Mouse (Mus musculus): Measurements from ENCODE around the gene Cryz. TPM values are rescaled to one million over a fixed set of nuclear protein-coding genes. Genes with fewer than 3 reads are reported as not detected.

Gene Cryz
- polyA plus RNA-seq (2015; fragmentation: Nextera tagmentation; extraction: Ambion mirVana): 55.6 and 62.6 TPM in 2 replicates

DNA sequence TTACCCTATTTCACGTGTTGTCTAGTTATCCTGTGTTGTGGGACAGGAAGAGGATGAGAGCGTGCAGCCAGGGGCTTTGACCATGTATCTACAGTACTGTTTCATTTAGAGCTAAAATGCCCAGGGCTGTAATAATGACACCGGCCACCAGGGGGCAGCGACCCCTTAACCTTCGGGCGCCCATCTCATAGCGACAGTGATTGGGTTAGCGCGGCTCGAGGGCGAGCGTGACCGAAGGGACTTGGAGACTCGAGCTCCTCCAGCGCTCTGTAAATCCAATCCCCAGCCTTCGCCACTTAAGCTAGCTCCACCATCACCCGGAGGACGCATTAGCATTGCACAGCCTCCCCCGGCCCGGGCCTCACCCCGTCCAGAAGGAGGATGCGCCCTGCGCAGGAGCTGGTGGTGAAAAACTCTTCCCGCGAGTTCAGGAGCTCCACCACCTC is at the start of gene Cryz:
Gene Cryz (plus strand): TSS at position 224 of the 446 bp plus-strand sequence.
- WGBS: 0% methylated on average over 25 of the region's 25 CpGs
- Histone ChIP-seq H3K4me3 (ENCODE audit: low read depth, low read length) (peak within 1 kb of the TSS; percentile 68), H3K4me2 (replicated peaks; ENCODE audit: low read depth) (peak within 1 kb of the TSS; percentile 83), H3K36me3 (ENCODE audit: control insufficient read depth, insufficient read depth) (peaks cover 15% of the 10 kb centered on the region; the same call in 1 of the 2 replicates), H3K27ac (ENCODE audit: low read depth, low read length) (peak within 1 kb of the TSS; percentile 97), H3K27me3 (replicated peaks; ENCODE audit: control insufficient read depth, insufficient read depth, low read length) (no peaks in the 10 kb centered on the region), H3K9me3 (ENCODE audit: control insufficient read depth) (no peaks in the 10 kb centered on the region), H3K9ac (ENCODE audit: low read depth, low read length) (peak within 1 kb of the TSS; percentile 66), H3K4me1 (replicated peaks; ENCODE audit: control insufficient read depth, insufficient read depth, low read length) (no peaks in the 10 kb centered on the region)
- peak; percentile 94 for TF ChIP-seq CTCF (IDR thresholded peaks at IDR 0.05; ENCODE audit: low read depth)
- ATAC-seq: peak; percentile 86

DNA sequence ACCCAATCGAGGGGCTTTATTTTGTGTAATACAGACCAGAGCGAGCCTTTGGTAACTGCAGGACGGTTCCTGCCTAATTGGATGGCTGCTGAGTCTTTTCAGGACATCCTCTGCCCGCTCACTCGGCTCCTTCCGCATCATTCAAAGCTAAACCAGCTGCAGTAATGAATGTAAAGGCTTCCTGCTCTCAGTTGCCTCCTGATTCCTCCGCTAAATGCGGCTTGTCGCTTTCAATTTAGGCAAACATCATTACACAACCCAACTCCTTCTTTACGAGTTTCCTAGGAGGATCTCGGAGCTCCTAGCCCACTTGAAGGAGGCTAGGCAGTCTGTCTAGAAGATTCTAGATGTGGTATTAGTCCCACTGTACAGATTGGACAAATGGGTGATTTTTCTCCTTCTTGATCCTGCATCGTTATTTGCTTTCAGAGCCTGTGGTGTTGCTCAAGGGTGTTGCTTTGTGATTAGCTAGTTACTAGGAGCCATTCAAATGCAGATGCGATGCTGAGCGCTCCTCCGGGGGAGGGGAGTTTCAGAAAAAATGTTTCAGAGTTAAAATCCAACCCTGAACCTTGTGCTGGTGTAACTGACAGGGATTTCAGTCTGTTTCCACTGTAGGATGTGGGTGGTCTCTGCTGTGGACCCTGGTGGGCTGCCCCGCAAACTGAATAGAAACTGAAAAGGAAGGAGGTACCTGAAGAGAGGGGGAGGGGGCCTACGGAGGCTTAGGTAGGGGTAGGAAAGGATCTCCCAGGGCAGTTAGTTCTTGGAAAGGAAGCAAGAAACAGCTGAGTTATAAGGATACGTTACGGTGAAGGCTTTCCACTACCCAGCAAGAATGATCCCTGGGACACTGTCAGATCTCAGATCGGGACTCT is 48.7 kb upstream of the Cryz start:
- Histone ChIP-seq H3K4me2 (replicated peaks; ENCODE audit: low read depth) (no peak overlapping the region), H3K9ac (ENCODE audit: low read depth, low read length) (no peak overlapping the region), H3K36me3 (ENCODE audit: control insufficient read depth, insufficient read depth) (no peaks in the 10 kb centered on the region), H3K27me3 (replicated peaks; ENCODE audit: control insufficient read depth, insufficient read depth, low read length) (peaks cover 5% of the 10 kb centered on the region; the same call in 1 of the 2 replicates), H3K4me3 (ENCODE audit: low read depth, low read length) (no peak overlapping the region), H3K4me1 (replicated peaks; ENCODE audit: control insufficient read depth, insufficient read depth, low read length) (no peaks in the 10 kb centered on the region), H3K9me3 (ENCODE audit: control insufficient read depth) (no peaks in the 10 kb centered on the region), H3K27ac (ENCODE audit: low read depth, low read length) (no peak overlapping the region)
- no peak for ATAC-seq
- no peak for TF ChIP-seq CTCF (IDR thresholded peaks at IDR 0.05; ENCODE audit: low read depth)
- 19% methylated on average over 20 of the region's 20 CpGs for WGBS

DNA sequence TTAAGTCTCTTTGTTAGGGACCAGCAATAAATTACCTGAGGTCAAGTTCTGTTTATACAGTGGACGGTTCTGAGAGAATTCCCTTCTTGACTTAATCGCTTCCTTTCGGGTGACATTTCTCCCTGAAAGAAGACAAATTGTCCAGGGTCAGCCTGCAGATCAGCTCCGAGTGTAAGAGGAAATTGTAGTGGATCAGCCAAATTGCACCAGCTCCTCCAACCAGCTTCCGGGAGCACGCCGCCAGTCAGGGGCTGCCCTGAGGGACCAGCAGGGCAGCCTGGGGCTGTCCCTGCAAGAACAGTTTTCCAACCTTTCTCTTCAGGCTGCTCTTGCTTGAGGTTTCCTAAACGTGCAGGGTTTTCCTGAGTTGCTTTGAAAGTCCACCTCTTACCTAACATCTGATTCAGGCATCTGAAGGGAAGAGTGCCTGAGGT is 47.6 kb upstream of the Cryz start:
- ATAC-seq: no peak
- Histone ChIP-seq H3K9ac (ENCODE audit: low read depth, low read length) (no peak overlapping the region), H3K4me3 (ENCODE audit: low read depth, low read length) (no peak overlapping the region), H3K27me3 (replicated peaks; ENCODE audit: control insufficient read depth, insufficient read depth, low read length) (peaks cover 5% of the 10 kb centered on the region; the same call in 1 of the 2 replicates), H3K36me3 (ENCODE audit: control insufficient read depth, insufficient read depth) (no peaks in the 10 kb centered on the region), H3K9me3 (ENCODE audit: control insufficient read depth) (no peaks in the 10 kb centered on the region), H3K4me2 (replicated peaks; ENCODE audit: low read depth) (no peak overlapping the region), H3K4me1 (replicated peaks; ENCODE audit: control insufficient read depth, insufficient read depth, low read length) (no peaks in the 10 kb centered on the region), H3K27ac (ENCODE audit: low read depth, low read length) (no peak overlapping the region)
- no peak for TF ChIP-seq CTCF (IDR thresholded peaks at IDR 0.05; ENCODE audit: low read depth)
- 10% methylated on average over 8 of the region's 8 CpGs for WGBS

DNA sequence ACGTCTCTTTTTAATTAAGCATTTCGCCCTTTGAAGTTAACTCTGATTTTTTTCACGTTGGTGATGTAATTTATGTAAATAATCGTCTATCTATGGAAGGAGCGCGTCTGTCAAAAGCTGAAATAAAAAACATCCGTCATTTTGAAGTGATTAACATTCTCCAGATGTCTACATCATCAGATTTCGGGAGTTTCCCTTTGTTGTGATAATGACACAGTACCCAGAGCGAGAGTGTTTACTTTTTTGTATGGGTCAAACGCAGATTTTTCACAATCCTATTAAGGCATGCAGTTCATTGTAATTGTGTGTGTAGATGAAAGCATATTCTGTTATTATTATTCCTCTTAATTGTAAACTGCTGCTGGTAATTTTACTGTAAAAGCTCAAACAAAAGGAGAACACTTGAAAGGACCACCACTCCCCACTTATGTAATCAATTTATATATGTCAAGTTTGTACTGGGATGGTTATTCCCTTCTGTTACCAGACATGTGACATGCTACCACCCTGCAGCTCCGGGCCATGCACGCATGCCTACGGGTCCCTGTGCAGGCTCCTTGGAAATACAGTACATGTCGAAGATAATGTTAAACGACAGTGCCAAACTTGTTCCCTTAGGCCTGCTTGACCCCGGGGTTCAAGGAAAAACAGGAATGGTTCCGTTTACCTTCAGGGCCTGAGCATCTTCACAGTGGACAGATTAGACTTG is 46.0 kb upstream of the Cryz start:
- TF ChIP-seq CTCF (IDR thresholded peaks at IDR 0.05; ENCODE audit: low read depth): no peak
- Histone ChIP-seq H3K9me3 (ENCODE audit: control insufficient read depth) (no peaks in the 10 kb centered on the region), H3K4me1 (replicated peaks; ENCODE audit: control insufficient read depth, insufficient read depth, low read length) (no peaks in the 10 kb centered on the region), H3K4me3 (ENCODE audit: low read depth, low read length) (no peak overlapping the region), H3K27me3 (replicated peaks; ENCODE audit: control insufficient read depth, insufficient read depth, low read length) (peaks cover 5% of the 10 kb centered on the region; the same call in 1 of the 2 replicates), H3K9ac (ENCODE audit: low read depth, low read length) (no peak overlapping the region), H3K27ac (ENCODE audit: low read depth, low read length) (no peak overlapping the region), H3K4me2 (replicated peaks; ENCODE audit: low read depth) (no peak overlapping the region), H3K36me3 (ENCODE audit: control insufficient read depth, insufficient read depth) (no peaks in the 10 kb centered on the region)
- ATAC-seq: no peak
- WGBS: 66% methylated on average over 17 of the region's 17 CpGs

DNA sequence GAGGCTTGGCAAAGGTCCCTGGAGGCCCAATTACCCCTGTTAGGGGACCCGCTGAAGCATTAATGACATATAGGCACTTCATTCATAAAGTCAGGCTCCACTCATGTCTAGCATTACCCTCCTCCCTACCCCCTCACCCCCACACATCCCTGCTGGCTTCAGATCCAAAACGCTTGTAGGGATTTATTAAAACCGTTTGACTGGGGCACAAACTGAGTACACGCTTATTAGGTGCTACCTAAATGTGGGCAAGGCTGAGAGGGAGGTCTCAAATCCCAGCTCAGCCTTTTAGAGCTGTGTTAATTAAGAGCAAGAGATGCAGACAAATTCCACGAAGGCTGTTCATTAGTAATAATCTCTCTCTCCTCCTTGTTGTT is 45.5 kb upstream of the Cryz start:
- no peaks in the 10 kb centered on the region for H3K36me3 ChIP-seq (ENCODE audit: control insufficient read depth, insufficient read depth)
- TF ChIP-seq CTCF (IDR thresholded peaks at IDR 0.05; ENCODE audit: low read depth): no peak

DNA sequence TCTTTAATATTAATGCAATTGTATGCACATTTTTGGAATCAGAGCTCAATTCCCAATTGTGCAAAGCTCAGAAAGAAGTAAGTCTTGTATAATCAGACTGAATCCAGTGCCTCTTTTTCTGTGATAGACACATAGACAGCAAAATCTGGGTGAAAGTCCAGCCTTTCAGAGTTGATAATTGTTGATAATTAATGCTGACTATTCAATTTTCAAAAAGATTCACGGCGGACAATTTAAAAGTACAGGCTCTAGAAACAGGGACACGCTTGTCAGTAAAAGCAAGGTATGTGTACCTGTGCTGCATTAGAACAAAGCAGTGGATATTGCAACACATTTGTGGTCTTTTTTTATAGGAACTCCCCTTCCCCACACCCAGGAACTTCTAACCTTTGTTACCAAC is 34.3 kb upstream of the Cryz start:
- Histone ChIP-seq H3K27me3 (replicated peaks; ENCODE audit: control insufficient read depth, insufficient read depth, low read length) (no peaks in the 10 kb centered on the region), H3K9me3 (ENCODE audit: control insufficient read depth) (no peaks in the 10 kb centered on the region), H3K36me3 (ENCODE audit: control insufficient read depth, insufficient read depth) (no peaks in the 10 kb centered on the region), H3K9ac (ENCODE audit: low read depth, low read length) (no peak overlapping the region), H3K27ac (ENCODE audit: low read depth, low read length) (no peak overlapping the region), H3K4me2 (replicated peaks; ENCODE audit: low read depth) (no peak overlapping the region), H3K4me1 (replicated peaks; ENCODE audit: control insufficient read depth, insufficient read depth, low read length) (no peaks in the 10 kb centered on the region), H3K4me3 (ENCODE audit: low read depth, low read length) (no peak overlapping the region)
- no peak for ATAC-seq
- TF ChIP-seq CTCF (IDR thresholded peaks at IDR 0.05; ENCODE audit: low read depth): no peak
- whole genome bisulfite sequencing: 77% methylated on average over 3 of the region's 3 CpGs

More for the DNA sequence above, 45.5 kb upstream of the Cryz start:
- Histone ChIP-seq H3K27ac (ENCODE audit: low read depth, low read length) (no peak overlapping the region), H3K27me3 (replicated peaks; ENCODE audit: control insufficient read depth, insufficient read depth, low read length) (peaks cover 5% of the 10 kb centered on the region; the same call in 1 of the 2 replicates), H3K4me1 (replicated peaks; ENCODE audit: control insufficient read depth, insufficient read depth, low read length) (no peaks in the 10 kb centered on the region), H3K9me3 (ENCODE audit: control insufficient read depth) (no peaks in the 10 kb centered on the region), H3K4me3 (ENCODE audit: low read depth, low read length) (no peak overlapping the region), H3K9ac (ENCODE audit: low read depth, low read length) (no peak overlapping the region), H3K4me2 (replicated peaks; ENCODE audit: low read depth) (no peak overlapping the region)
- WGBS: 74% methylated on average over 5 of the region's 5 CpGs
- no peak for ATAC-seq

All from intestine, postnatal 0 days (tissue).